Comparison of ENCODE assay signal across 22 mouse cellular contexts in the genomic region with DNA sequence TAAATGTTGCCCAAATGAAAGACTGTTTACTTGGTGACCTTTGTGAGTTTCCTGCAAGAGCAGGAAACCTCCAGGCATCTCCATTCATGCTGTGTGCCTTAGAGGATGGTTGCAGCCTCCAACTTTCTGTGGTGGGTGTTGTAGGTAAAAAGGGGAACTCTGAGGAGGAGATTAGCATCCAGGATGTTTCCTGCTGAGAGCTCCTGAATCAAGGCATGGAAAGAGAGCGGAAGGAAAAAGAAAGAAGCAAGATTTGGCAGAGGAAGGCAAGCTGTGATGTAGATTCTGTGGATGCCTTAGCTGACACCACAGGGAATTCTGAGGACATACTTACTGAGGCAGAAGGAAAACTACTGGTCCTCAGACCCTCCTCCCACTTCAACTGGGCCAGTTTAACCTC.
DNase-seq lines count a peak whose midpoint lies in the region; ATAC-seq and TF ChIP-seq lines count a peak whose summit lies in the region.
"Had no signal": no experiment of that assay in that cellular context is flagged by ENCODE, and none has a peak within 500 bp of the region (broad histone marks: within the 10 kb centered on the region; RNA-seq: fewer than 3 reads in every experiment).

No protein-coding gene starts in this region.

- TF ChIP-seq CTCF in ES-Bruce4 (IDR thresholded peaks at IDR 0.05; ENCODE audit: low read depth, low read length): no peak
- no peak for TF ChIP-seq CTCF in forebrain, postnatal 0 days (IDR thresholded peaks at IDR 0.05; ENCODE audit: low read depth)
- no peak for TF ChIP-seq CTCF in liver, postnatal 0 days (IDR thresholded peaks at IDR 0.05; ENCODE audit: low read depth)

- ATAC-seq in forebrain, postnatal 0 days: no peak
- ATAC-seq in liver, postnatal 0 days: no peak
- ATAC-seq: forebrain, embryonic 13.5 days; forebrain, embryonic 15.5 days; Patski had no signal

- H3K4me1 ChIP-seq in ES-Bruce4 (ENCODE audit: control insufficient read depth, insufficient read depth, low read length): peaks cover 3% of the 10 kb centered on the region
- no peaks in the 10 kb centered on the region for H3K4me1 ChIP-seq in forebrain, postnatal 0 days (ENCODE audit: insufficient read depth)
- H3K4me1 ChIP-seq in liver, postnatal 0 days (ENCODE audit: insufficient read depth): no peaks in the 10 kb centered on the region
- H3K4me1 ChIP-seq: embryonic facial prominence, embryonic 10.5 days; embryonic facial prominence, embryonic 12.5 days; forebrain, embryonic 13.5 days; forebrain, embryonic 15.5 days had no signal

- peak; percentile 45; the same call in 1 of the 2 replicates for TF ChIP-seq EP300 in ES-Bruce4 (IDR thresholded peaks at IDR 0.05; ENCODE audit: insufficient read depth, low read depth, low read length)
- no peak for TF ChIP-seq EP300 in liver, postnatal 0 days (IDR thresholded peaks at IDR 0.05; ENCODE audit: low read depth)

- 18% methylated on average over 1 of the region's 1 CpGs for WGBS in forebrain, postnatal 0 days
- WGBS in liver, postnatal 0 days (ENCODE audit: insufficient replicate concordance): 41% methylated on average over 1 of the region's 1 CpGs

- H3K9ac ChIP-seq in ES-Bruce4 (ENCODE audit: low read depth, poor library complexity, severe bottlenecking): no peak overlapping the region
- H3K9ac ChIP-seq in forebrain, postnatal 0 days: no peak overlapping the region
- no peak overlapping the region for H3K9ac ChIP-seq in liver, postnatal 0 days (replicated peaks)
- H3K9ac ChIP-seq: embryonic facial prominence, embryonic 12.5 days; forebrain, embryonic 13.5 days; forebrain, embryonic 15.5 days had no signal

- H3K4me3 ChIP-seq in ES-Bruce4 (ENCODE audit: low read depth, low read length): no peak overlapping the region
- H3K4me3 ChIP-seq in forebrain, postnatal 0 days (ENCODE audit: low read depth, low read length): no peak overlapping the region
- no peak overlapping the region for H3K4me3 ChIP-seq in liver, postnatal 0 days (ENCODE audit: low read depth, low read length)
- H3K4me3 ChIP-seq: embryonic facial prominence, embryonic 10.5 days; embryonic facial prominence, embryonic 12.5 days; forebrain, embryonic 13.5 days; forebrain, embryonic 15.5 days; gastrocnemius, adult 2 months had no signal

- no peaks in the 10 kb centered on the region for H3K36me3 ChIP-seq in ES-Bruce4 (ENCODE audit: control insufficient read depth, insufficient read depth, low read length, poor library complexity, severe bottlenecking)
- no peaks in the 10 kb centered on the region for H3K36me3 ChIP-seq in forebrain, postnatal 0 days (ENCODE audit: insufficient read depth)
- H3K36me3 ChIP-seq in liver, postnatal 0 days (replicated peaks; ENCODE audit: insufficient read depth, low read length): no peaks in the 10 kb centered on the region
- H3K36me3 ChIP-seq: embryonic facial prominence, embryonic 10.5 days; embryonic facial prominence, embryonic 12.5 days; forebrain, embryonic 15.5 days; G1E had no signal

- H3K27me3 ChIP-seq in ES-Bruce4 (ENCODE audit: control insufficient read depth, insufficient read depth, low read length, poor library complexity, severe bottlenecking): no peaks in the 10 kb centered on the region
- H3K27me3 ChIP-seq in forebrain, postnatal 0 days (ENCODE audit: insufficient read depth, low read length): no peaks in the 10 kb centered on the region
- H3K27me3 ChIP-seq in liver, postnatal 0 days (ENCODE audit: insufficient read depth, low read length): no peaks in the 10 kb centered on the region
- H3K27me3 ChIP-seq: embryonic facial prominence, embryonic 12.5 days; forebrain, embryonic 13.5 days; forebrain, embryonic 15.5 days; Patski had no signal

- no peak overlapping the region for H3K4me2 ChIP-seq in forebrain, postnatal 0 days (ENCODE audit: low read depth)
- no peak overlapping the region for H3K4me2 ChIP-seq in liver, postnatal 0 days (ENCODE audit: low read depth, low read length)
- H3K4me2 ChIP-seq: embryonic facial prominence, embryonic 12.5 days; forebrain, embryonic 13.5 days; forebrain, embryonic 15.5 days had no signal

- H3K27ac ChIP-seq in ES-Bruce4 (ENCODE audit: insufficient read depth, low read length): peak overlapping the region; percentile 65; the same call in 1 of the 2 replicates
- no peak overlapping the region for H3K27ac ChIP-seq in forebrain, postnatal 0 days (ENCODE audit: low read depth, low read length)
- H3K27ac ChIP-seq in liver, postnatal 0 days (ENCODE audit: low read depth): no peak overlapping the region
- H3K27ac ChIP-seq: embryonic facial prominence, embryonic 10.5 days; embryonic facial prominence, embryonic 12.5 days; forebrain, embryonic 13.5 days; forebrain, embryonic 15.5 days; gastrocnemius, adult 2 months had no signal

- TF ChIP-seq POLR2A in ES-Bruce4 (IDR thresholded peaks at IDR 0.05; ENCODE audit: insufficient read depth, low read length): no peak

- no peaks in the 10 kb centered on the region for H3K9me3 ChIP-seq in ES-Bruce4 (replicated peaks; ENCODE audit: control insufficient read depth, insufficient read depth, low read length, poor library complexity, severe bottlenecking)
- no peaks in the 10 kb centered on the region for H3K9me3 ChIP-seq in forebrain, postnatal 0 days (ENCODE audit: low read length)
- H3K9me3 ChIP-seq in liver, postnatal 0 days (ENCODE audit: low read length): no peaks in the 10 kb centered on the region
- H3K9me3 ChIP-seq: embryonic facial prominence, embryonic 10.5 days; embryonic facial prominence, embryonic 12.5 days; forebrain, embryonic 13.5 days; forebrain, embryonic 15.5 days; G1E had no signal

- DNase-seq in ES-CJ7 (ENCODE audit: low read depth, low spot score) (peak; percentile 86), R1 (ENCODE audit: low read depth, low spot score) (peak; percentile 99), ZHBTc4 (ENCODE audit: low read depth, low spot score) (peak; percentile 72)
- no peak for DNase-seq in forebrain, postnatal 0 days
- DNase-seq in liver, postnatal 0 days: no peak
- no peak for DNase-seq in lung, postnatal 10 days
- no peak for DNase-seq in cerebellum, postnatal 14 days
- DNase-seq: adrenal gland, adult 2 months; adrenal gland, postnatal 10 days; adrenal gland, postnatal 25 days; cerebellum, adult 11-12 months; cerebellum, adult 2 months; cerebellum, adult 9-11 months; cerebellum, postnatal 25 days; gastrocnemius, adult 2 months had no signal

Comparison
In these comparisons a context has a peak if more than half of its experiments do, and no peak if none do; other contexts are left out.
1. DNase-seq: peak in ES-CJ7 (single experiment), R1 (single experiment) and ZHBTc4 (single experiment); none in forebrain, postnatal 0 days (single experiment), liver, postnatal 0 days (single experiment), lung, postnatal 10 days (single experiment) and cerebellum, postnatal 14 days (0 of 2).